ENCODE assay signal across 8 mouse cellular contexts in genomic region chr7:45830427-45831127, GRCm38 (mm10). TPM values are rescaled to one million over a fixed set of nuclear protein-coding genes. Genes with fewer than 3 reads are reported as not detected.
DNase-seq lines count a peak whose midpoint lies in the region; ATAC-seq lines count a peak whose summit lies in the region.

Gene Grwd1, minus strand, starts transcription at chr7:45830944.

- peak within 1 kb of the TSS; percentile 89 for H3K4me3 ChIP-seq in hindbrain, embryonic 11.5 days (ENCODE audit: low read depth, low read length)

- H3K4me1 ChIP-seq in hindbrain, embryonic 11.5 days (replicated peaks; ENCODE audit: control insufficient read depth, insufficient read depth, low read length) = peaks cover 11% of the 10 kb centered on the region

- under 1% methylated on average over 35 of the region's 35 CpGs for WGBS in hindbrain, embryonic 11.5 days

- peaks cover 43% of the 10 kb centered on the region for H3K27me3 ChIP-seq in hindbrain, embryonic 11.5 days (ENCODE audit: control insufficient read depth, insufficient read depth, low read length)

- peaks cover 4% of the 10 kb centered on the region; the same call in 1 of the 2 replicates for H3K36me3 ChIP-seq in hindbrain, embryonic 11.5 days (ENCODE audit: control insufficient read depth, insufficient read depth, low read length)

- DNase-seq in Muller cell, postnatal 12 days (ENCODE audit: inconsistent ontology term) = peak; percentile 88
- DNase-seq in cerebellum, adult 9-10 months = peak; percentile 85
- DNase-seq in frontal cortex, adult 2 months (ENCODE audit: extremely low spot score in 1 of 2, low spot score in 1 of 2) = peak; percentile 75 to 90
- DNase-seq in hindbrain, embryonic 11.5 days (ENCODE audit: low spot score) = peak; percentile 92
- peak; percentile 80 to 85 for DNase-seq in layer of hippocampus, postnatal 10 days (ENCODE audit: low spot score in 2 of 2)
- DNase-seq in lung, postnatal 10 days = peak; percentile 89
- DNase-seq in ovary, postnatal 36 days (ENCODE audit: low spot score) = peak; percentile 80
- DNase-seq in thymus, postnatal 25 days = peak; percentile 79

- H3K4me2 ChIP-seq in hindbrain, embryonic 11.5 days (replicated peaks; ENCODE audit: low read depth, low read length) = peak within 1 kb of the TSS; percentile 84

- H3K9me3 ChIP-seq in hindbrain, embryonic 11.5 days (ENCODE audit: control insufficient read depth, low read length) = no peaks in the 10 kb centered on the region

- 0 out of 2 replicates have a peak within 1 kb of the TSS, but pooled peaks have one; percentile 37 for H3K27ac ChIP-seq in hindbrain, embryonic 11.5 days (ENCODE audit: low read depth, low read length)

- peak; percentile 84 for ATAC-seq in hindbrain, embryonic 11.5 days (ENCODE audit: low FRiP score)

- H3K9ac ChIP-seq in hindbrain, embryonic 11.5 days (ENCODE audit: low read depth, low read length) = peak within 1 kb of the TSS; percentile 77

RNA-seq across cellular contexts. Expression of gene Grwd1, which starts in this region (rescaled TPM):
- polyA plus RNA-seq in frontal cortex, adult 2 months (2012; rRNA removed) = 17.9 TPM in 2 replicates
- polyA plus RNA-seq in hindbrain, embryonic 11.5 days (2014; fragmentation: Nextera tagmentation; extraction: Ambion mirVana) = 56.7 and 66.0 TPM in 2 replicates
- total RNA-seq in layer of hippocampus, postnatal 10 days (2021) = 10 to 100 TPM; 27.0 to 27.3 TPM

Comparison
In these comparisons a context has a peak if more than half of its experiments do, and no peak if none do; other contexts are left out.
1. Peak in every context shown above with its lines: DNase-seq, ATAC-seq, H3K4me3 ChIP-seq and H3K27ac ChIP-seq.